Mouse (Mus musculus): ENCODE data around the gene Gck. TPM values are rescaled to one million over a fixed set of nuclear protein-coding genes. Genes with fewer than 3 reads are reported as not detected.
A peak's percentile ranks its signal among the peaks of the same experiment; 100 is the strongest.

Gck gene
- polyA plus RNA-seq (2016; fragmentation: Nextera tagmentation; extraction: Ambion mirVana), result 1.9 and 2.8 TPM in 2 replicates

- Histone ChIP-seq H3K27me3 (replicated peaks; ENCODE audit: low read depth, poor library complexity, severe bottlenecking) (no peaks in the 10 kb centered on the region), H3K36me3 (replicated peaks) (no peaks in the 10 kb centered on the region), H3K9me3 (no peaks in the 10 kb centered on the region), H3K27ac (replicated peaks) (peak within 1 kb of the TSS; percentile 77), H3K4me3 (peak within 1 kb of the TSS; percentile 18; the same call in 1 of the 2 replicates), H3K4me1 (peaks cover 35% of the 10 kb centered on the region)
- 71% methylated on average over 8 of the region's 8 CpGs for whole genome bisulfite sequencing
- no peak for DNase-seq (ENCODE audit: low spot score)
These were observed at the start of gene Gck for GRCm38 (mm10) chr11:5949586-5950352. Gene Gck, minus strand, starts transcription at chr11:5950081.

- Histone ChIP-seq H3K4me1 (peaks cover 21% of the 10 kb centered on the region), H3K27me3 (replicated peaks; ENCODE audit: low read depth, poor library complexity, severe bottlenecking) (peaks cover 11% of the 10 kb centered on the region), H3K27ac (replicated peaks) (no peak overlapping the region), H3K4me3 (no peak overlapping the region), H3K36me3 (replicated peaks) (no peaks in the 10 kb centered on the region), H3K9me3 (no peaks in the 10 kb centered on the region)
- 94% methylated on average over 2 of the region's 2 CpGs for WGBS
- DNase-seq (ENCODE audit: low spot score), result no peak
These were observed 48.6 kb upstream of the Gck start for GRCm38 (mm10) chr11:5998472-5998871.

- peaks cover 16% of the 10 kb centered on the region for H3K4me1 ChIP-seq
- WGBS, result 21% methylated on average over 8 of the region's 8 CpGs
- H3K9me3 ChIP-seq, result no peaks in the 10 kb centered on the region
- no peaks in the 10 kb centered on the region for H3K36me3 ChIP-seq (replicated peaks)
- H3K27me3 ChIP-seq (replicated peaks; ENCODE audit: low read depth, poor library complexity, severe bottlenecking), result no peaks in the 10 kb centered on the region
- no peak overlapping the region for H3K4me3 ChIP-seq
- peak; percentile 85 for DNase-seq (ENCODE audit: low spot score)
- no peak overlapping the region for H3K27ac ChIP-seq (replicated peaks)
These were observed 46.1 kb upstream of the Gck start for GRCm38 (mm10) chr11:5995989-5996388.

DNA sequence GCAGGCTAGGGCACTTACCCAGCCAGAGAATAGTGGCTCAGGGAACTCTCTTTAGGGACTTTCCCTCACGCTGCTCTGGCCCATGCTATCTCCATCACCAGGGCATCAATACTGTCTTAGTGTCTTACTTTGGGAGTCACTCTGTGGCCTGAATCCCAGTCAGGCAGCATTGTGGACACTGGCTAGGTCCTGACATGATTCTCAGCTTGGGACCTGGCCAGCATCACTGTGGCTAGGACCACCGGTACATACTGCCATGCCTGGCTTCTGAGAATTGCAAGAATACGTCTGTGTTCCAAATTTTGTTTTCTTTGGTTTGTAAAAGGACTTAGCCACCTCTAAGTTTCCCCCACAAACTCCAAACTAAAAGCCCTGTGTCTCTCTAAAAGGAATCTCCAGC lies 45.0 kb upstream of the Gck start:
- 78% methylated on average over 3 of the region's 3 CpGs for WGBS
- Histone ChIP-seq H3K27ac (replicated peaks) (no peak overlapping the region), H3K4me1 (peaks cover 5% of the 10 kb centered on the region), H3K9me3 (no peaks in the 10 kb centered on the region), H3K27me3 (replicated peaks; ENCODE audit: low read depth, poor library complexity, severe bottlenecking) (no peaks in the 10 kb centered on the region), H3K4me3 (no peak overlapping the region), H3K36me3 (replicated peaks) (no peaks in the 10 kb centered on the region)
- no peak for DNase-seq (ENCODE audit: low spot score)

DNA sequence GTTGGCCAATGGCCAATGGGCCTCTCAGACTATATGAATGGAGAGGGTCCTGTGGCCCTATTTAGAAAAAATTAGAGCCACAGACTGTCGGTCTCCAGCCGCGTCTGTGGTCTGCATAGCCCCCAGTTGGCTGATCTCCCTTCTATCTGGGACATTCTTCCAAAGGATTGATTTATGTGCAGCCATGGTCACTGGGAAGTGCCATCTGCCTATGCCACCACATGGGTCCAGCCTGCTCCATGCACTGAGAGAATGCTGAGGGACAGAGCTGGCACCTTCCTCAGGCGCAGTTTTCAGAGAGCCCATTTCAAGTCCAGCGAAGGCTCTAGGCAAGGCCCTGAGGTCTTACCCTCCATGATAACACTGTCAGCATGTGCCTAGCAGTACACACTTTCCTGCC lies 44.3 kb upstream of the Gck start:
- no peak for DNase-seq (ENCODE audit: low spot score)
- Histone ChIP-seq H3K9me3 (no peaks in the 10 kb centered on the region), H3K27me3 (replicated peaks; ENCODE audit: low read depth, poor library complexity, severe bottlenecking) (no peaks in the 10 kb centered on the region), H3K27ac (replicated peaks) (no peak overlapping the region), H3K4me1 (no peaks in the 10 kb centered on the region), H3K36me3 (replicated peaks) (no peaks in the 10 kb centered on the region), H3K4me3 (no peak overlapping the region)
- WGBS, result 92% methylated on average over 5 of the region's 5 CpGs

GRCm38 (mm10) chr11:5990910-5991309 lies 41.0 kb upstream of the Gck start:
- Histone ChIP-seq H3K4me1 (no peaks in the 10 kb centered on the region), H3K4me3 (no peak overlapping the region), H3K36me3 (replicated peaks) (no peaks in the 10 kb centered on the region), H3K27ac (replicated peaks) (peak overlapping the region; percentile 36; the same call in 1 of the 2 replicates), H3K9me3 (no peaks in the 10 kb centered on the region), H3K27me3 (replicated peaks; ENCODE audit: low read depth, poor library complexity, severe bottlenecking) (no peaks in the 10 kb centered on the region)
- DNase-seq (ENCODE audit: low spot score), result peak; percentile 72
- 38% methylated on average over 4 of the region's 4 CpGs for WGBS

DNA sequence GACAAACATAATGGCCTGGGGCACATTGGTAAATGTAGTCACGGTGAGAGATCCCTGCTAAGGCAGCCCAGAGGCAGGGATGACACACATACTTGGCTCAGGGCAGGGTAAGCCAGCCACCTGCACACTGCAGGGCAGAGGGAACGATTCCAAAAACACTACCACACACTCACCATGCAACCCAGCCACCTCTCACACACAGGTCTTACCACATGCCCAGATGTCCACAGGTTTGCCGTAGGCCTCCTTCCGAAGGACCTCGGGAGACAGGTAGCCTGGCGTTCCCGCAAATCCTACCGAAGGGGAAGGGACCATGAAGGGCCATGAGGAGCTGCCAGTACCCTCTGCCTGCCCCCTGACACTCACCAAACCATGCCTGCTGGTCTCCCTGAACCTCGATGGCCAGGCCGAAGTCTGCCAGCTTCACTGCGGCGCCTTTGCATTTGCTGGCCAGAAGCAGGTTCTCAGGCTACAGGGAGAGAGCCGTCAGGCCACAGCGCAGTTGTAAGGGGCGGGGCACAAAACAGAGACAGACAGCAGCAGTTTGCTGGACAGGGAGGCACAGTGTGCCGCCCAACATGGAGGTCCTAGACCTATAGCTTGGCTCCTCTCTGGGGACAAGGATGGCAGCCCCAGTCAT lies 40.2 kb upstream of the Gck start:
- Histone ChIP-seq H3K4me1 (no peaks in the 10 kb centered on the region), H3K4me3 (no peak overlapping the region), H3K27ac (replicated peaks) (no peak overlapping the region), H3K27me3 (replicated peaks; ENCODE audit: low read depth, poor library complexity, severe bottlenecking) (no peaks in the 10 kb centered on the region), H3K9me3 (no peaks in the 10 kb centered on the region), H3K36me3 (replicated peaks) (no peaks in the 10 kb centered on the region)
- whole genome bisulfite sequencing, result 83% methylated on average over 16 of the region's 16 CpGs
- DNase-seq (ENCODE audit: low spot score), result no peak

- no peaks in the 10 kb centered on the region for H3K36me3 ChIP-seq (replicated peaks)
- H3K9me3 ChIP-seq, result no peaks in the 10 kb centered on the region
- no peak overlapping the region for H3K27ac ChIP-seq (replicated peaks)
- 85% methylated on average over 10 of the region's 10 CpGs for WGBS
- no peaks in the 10 kb centered on the region for H3K27me3 ChIP-seq (replicated peaks; ENCODE audit: low read depth, poor library complexity, severe bottlenecking)
- DNase-seq (ENCODE audit: low spot score), result no peak
- no peaks in the 10 kb centered on the region for H3K4me1 ChIP-seq
- H3K4me3 ChIP-seq, result no peak overlapping the region
These were observed 38.2 kb upstream of the Gck start for GRCm38 (mm10) chr11:5988126-5988525.

- 93% methylated on average over 5 of the region's 5 CpGs for WGBS
These were observed 33.7 kb upstream of the Gck start for GRCm38 (mm10) chr11:5983629-5984028.

DNA sequence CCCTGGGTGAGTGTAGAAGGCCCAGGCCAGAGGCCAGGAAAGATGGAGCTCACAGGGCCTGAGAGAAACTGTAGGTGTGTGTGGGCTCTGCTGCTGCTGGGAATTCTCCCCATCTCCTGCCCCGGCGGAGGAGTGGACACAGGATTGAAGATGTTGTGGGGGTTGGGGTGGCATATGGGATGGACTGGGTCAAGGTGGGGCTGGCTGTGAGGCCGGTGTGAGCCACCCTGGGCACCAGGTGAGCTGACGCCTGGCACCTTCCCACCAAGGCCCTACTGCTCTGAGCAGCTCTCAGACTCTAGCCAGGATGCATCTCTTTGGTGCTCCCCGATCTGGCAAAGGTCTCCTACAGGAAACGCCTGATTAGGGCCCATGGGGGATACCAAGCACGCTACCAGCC lies 31.4 kb upstream of the Gck start:
- Histone ChIP-seq H3K4me3 (no peak overlapping the region), H3K9me3 (no peaks in the 10 kb centered on the region), H3K27me3 (replicated peaks; ENCODE audit: low read depth, poor library complexity, severe bottlenecking) (no peaks in the 10 kb centered on the region), H3K27ac (replicated peaks) (no peak overlapping the region), H3K4me1 (peaks cover 23% of the 10 kb centered on the region), H3K36me3 (replicated peaks) (no peaks in the 10 kb centered on the region)
- WGBS, result 87% methylated on average over 7 of the region's 7 CpGs
- no peak for DNase-seq (ENCODE audit: low spot score)

More at GRCm38 (mm10) chr11:5983629-5984028, 33.7 kb upstream of the Gck start:
- Histone ChIP-seq H3K4me1 (peaks cover 10% of the 10 kb centered on the region), H3K9me3 (no peaks in the 10 kb centered on the region), H3K27ac (replicated peaks) (no peak overlapping the region), H3K27me3 (replicated peaks; ENCODE audit: low read depth, poor library complexity, severe bottlenecking) (no peaks in the 10 kb centered on the region), H3K4me3 (no peak overlapping the region), H3K36me3 (replicated peaks) (no peaks in the 10 kb centered on the region)
- DNase-seq (ENCODE audit: low spot score), result no peak

DNA sequence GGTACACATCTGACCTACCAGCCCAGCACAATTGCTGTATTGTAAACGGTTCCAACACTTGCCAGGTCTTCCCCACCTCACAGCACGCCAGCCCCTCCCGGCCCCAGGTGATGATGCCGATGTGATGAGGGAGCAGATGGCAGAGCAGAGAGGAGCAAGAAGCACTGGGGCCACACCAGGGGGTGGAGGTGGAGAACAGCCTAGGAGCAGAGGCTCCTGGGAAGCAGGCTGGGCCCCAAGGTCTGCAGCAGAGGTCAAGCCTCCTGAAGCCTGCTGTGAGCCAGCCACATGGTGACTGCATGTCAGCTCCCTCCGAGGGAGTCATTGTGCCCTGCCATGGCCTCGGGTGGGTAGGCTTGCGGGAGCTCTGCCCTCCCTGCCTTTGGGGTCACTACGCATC lies 30.7 kb upstream of the Gck start:
- DNase-seq (ENCODE audit: low spot score), result no peak
- Histone ChIP-seq H3K4me1 (peaks cover 30% of the 10 kb centered on the region), H3K9me3 (no peaks in the 10 kb centered on the region), H3K36me3 (replicated peaks) (no peaks in the 10 kb centered on the region), H3K27me3 (replicated peaks; ENCODE audit: low read depth, poor library complexity, severe bottlenecking) (no peaks in the 10 kb centered on the region), H3K4me3 (no peak overlapping the region), H3K27ac (replicated peaks) (no peak overlapping the region)
- 71% methylated on average over 8 of the region's 8 CpGs for WGBS

- no peak for DNase-seq (ENCODE audit: low spot score)
- Histone ChIP-seq H3K9me3 (no peaks in the 10 kb centered on the region), H3K27me3 (replicated peaks; ENCODE audit: low read depth, poor library complexity, severe bottlenecking) (no peaks in the 10 kb centered on the region), H3K27ac (replicated peaks) (no peak overlapping the region), H3K4me3 (no peak overlapping the region), H3K4me1 (peaks cover 34% of the 10 kb centered on the region), H3K36me3 (replicated peaks) (no peaks in the 10 kb centered on the region)
- 95% methylated on average over 2 of the region's 2 CpGs for WGBS
These were observed 30.2 kb upstream of the Gck start for GRCm38 (mm10) chr11:5980108-5980507.

DNA sequence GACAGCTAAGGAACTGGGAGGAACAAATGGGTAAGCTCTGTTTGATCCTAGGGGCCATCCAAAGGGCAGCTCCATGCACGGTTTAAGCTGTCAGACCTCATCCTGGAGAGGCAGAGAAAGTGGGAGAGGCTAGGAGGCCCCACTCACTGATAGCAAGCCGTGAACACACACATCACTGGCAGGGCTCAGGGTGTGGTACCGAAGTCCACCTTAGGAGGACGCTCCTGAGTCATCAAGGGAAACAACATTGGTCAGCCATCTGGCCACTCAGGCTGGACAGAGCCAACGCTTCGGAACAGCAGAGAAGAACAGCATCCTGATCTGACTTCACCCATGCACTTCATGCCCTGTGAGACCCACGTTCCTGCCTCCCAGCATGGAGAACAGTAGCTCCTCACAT lies 29.2 kb upstream of the Gck start:
- Histone ChIP-seq H3K27ac (replicated peaks) (no peak overlapping the region), H3K4me3 (no peak overlapping the region), H3K9me3 (no peaks in the 10 kb centered on the region), H3K27me3 (replicated peaks; ENCODE audit: low read depth, poor library complexity, severe bottlenecking) (no peaks in the 10 kb centered on the region), H3K4me1 (peaks cover 34% of the 10 kb centered on the region), H3K36me3 (replicated peaks) (no peaks in the 10 kb centered on the region)
- DNase-seq (ENCODE audit: low spot score), result no peak
- 91% methylated on average over 7 of the region's 7 CpGs for WGBS

Data from embryonic facial prominence, embryonic 10.5 days (tissue).